Mouse (Mus musculus): ENCODE measurements at regions not wholly inside any gene's neighbourhood (a gene's known extent, or its start where the extent isn't known, plus 50 kb on each side); places are given as distances from the start of the nearest gene placed in this dataset.

DNA sequence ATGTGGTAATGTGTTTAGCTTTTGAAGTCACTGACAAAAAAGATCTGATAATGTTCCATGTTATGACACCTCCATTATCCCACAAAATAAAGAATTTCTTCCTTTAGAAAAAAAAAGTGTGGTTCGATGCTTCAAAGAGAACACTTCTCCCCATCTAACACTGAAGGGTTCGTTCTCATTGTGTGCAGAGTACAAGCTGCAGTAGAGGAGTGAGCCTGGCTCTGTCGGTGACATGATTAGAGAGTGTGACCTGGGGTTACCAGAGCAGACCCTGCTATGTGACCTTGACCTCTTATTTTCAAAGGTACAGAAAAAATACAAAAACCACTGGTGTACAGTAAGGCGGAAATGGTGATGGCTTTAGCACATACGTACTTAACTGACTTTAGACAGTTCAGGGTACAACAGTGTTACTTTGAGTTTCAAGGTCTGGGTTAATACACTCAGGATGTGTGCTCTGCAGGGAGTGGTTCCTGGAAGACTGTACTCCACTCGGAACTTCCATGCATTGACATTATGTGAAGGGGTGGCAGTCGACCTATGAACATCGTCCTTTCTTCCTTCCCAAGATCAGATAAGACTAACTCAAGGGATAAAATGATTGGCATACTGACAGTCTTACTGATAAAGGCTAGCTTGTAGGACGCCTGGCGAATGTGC is 265.2 kb upstream of the Gpc5 start:
- no peaks in the 10 kb centered on the region for H3K9me3 ChIP-seq (replicated peaks; ENCODE audit: insufficient read depth, low read length)
- H3K9ac ChIP-seq (ENCODE audit: control insufficient read depth, low read depth, low read length, poor library complexity, severe bottlenecking) = no peak overlapping the region
- no peak overlapping the region for H3K4me3 ChIP-seq (ENCODE audit: control insufficient read depth in 1 of 2, insufficient read depth in 1 of 2, low read depth in 2 of 2, low read length in 2 of 2)
- 0 out of 4 replicates have a peak, but pooled peaks cover 0 to 1% of the 10 kb centered on the region in 2 experiments for H3K27me3 ChIP-seq (ENCODE audit: control insufficient read depth in 1 of 2, insufficient read depth in 2 of 2, low read length in 2 of 2)
- TF ChIP-seq ZMIZ1 (IDR thresholded peaks at IDR 0.05; ENCODE audit: low read depth, low read length) (no peak), POLR2A (IDR thresholded peaks at IDR 0.05; ENCODE audit: control insufficient read depth in 1 of 2, insufficient read depth in 1 of 2, low read depth in 1 of 2, low read length in 2 of 2, poor library complexity in 1 of 2) (no peak), RCOR1 (IDR thresholded peaks at IDR 0.05; ENCODE audit: low read depth, low read length) (no peak), POLR2AphosphoS5 (IDR thresholded peaks at IDR 0.05; ENCODE audit: borderline replicate concordance, low read depth, low read length) (no peak), NELFE (IDR thresholded peaks at IDR 0.05; ENCODE audit: low read depth, low read length) (no peak), ZC3H11A (IDR thresholded peaks at IDR 0.05; ENCODE audit: low read depth, low read length) (no peak), MYC (IDR thresholded peaks at IDR 0.05; ENCODE audit: low read depth, low read length) (no peak), CHD1 (IDR thresholded peaks at IDR 0.05; ENCODE audit: low read depth, low read length) (no peak), GATA1 (IDR thresholded peaks at IDR 0.05; ENCODE audit: low read depth, low read length) (no peak), KAT2A (conservative IDR thresholded peaks at IDR 0.05; ENCODE audit: low read depth, low read length) (no peak), ELF1 (IDR thresholded peaks at IDR 0.05; ENCODE audit: low read depth, low read length) (no peak)
- H3K4me1 ChIP-seq (ENCODE audit: control insufficient read depth in 1 of 2, insufficient read depth in 2 of 2, low read length in 2 of 2) = no peaks in the 10 kb centered on the region
- no peak overlapping the region for H3K27ac ChIP-seq (ENCODE audit: control insufficient read depth, low read depth, low read length)
- no peaks in the 10 kb centered on the region for H3K36me3 ChIP-seq (ENCODE audit: control insufficient read depth in 1 of 2, insufficient read depth in 2 of 2, low read length in 2 of 2)
- no peak for DNase-seq (ENCODE audit: low read depth, low spot score)
- no peaks in the 10 kb centered on the region for H3K79me2 ChIP-seq (ENCODE audit: control insufficient read depth, insufficient read depth, low read length, poor library complexity)

DNA sequence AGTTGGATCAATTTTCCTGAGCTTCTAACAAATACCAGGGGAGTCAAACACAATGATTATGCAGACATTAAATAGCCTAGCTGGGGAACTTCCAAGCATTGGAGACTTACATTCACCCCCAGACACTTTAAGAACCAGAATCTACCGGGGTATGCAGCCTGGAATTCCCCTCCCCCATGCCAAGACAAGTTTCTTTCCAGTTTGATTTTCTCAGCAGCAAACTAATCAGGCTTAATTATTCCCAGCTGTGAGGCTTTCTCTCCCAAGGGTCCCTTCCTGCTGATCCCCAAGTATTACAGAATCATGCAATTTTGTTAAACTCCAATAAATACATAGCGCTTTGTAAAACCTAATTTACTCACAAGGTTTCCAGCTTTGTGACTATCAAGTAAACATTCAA is 262.7 kb upstream of the Gpc5 start:
- DNase-seq (ENCODE audit: low read depth, low spot score) = no peak
- Histone ChIP-seq H3K4me3 (ENCODE audit: control insufficient read depth in 1 of 2, insufficient read depth in 1 of 2, low read depth in 2 of 2, low read length in 2 of 2) (no peak overlapping the region), H3K4me1 (ENCODE audit: control insufficient read depth in 1 of 2, insufficient read depth in 2 of 2, low read length in 2 of 2) (no peaks in the 10 kb centered on the region), H3K27ac (ENCODE audit: control insufficient read depth, low read depth, low read length) (no peak overlapping the region), H3K9ac (ENCODE audit: control insufficient read depth, low read depth, low read length, poor library complexity, severe bottlenecking) (no peak overlapping the region), H3K9me3 (replicated peaks; ENCODE audit: insufficient read depth, low read length) (no peaks in the 10 kb centered on the region), H3K36me3 (ENCODE audit: control insufficient read depth in 1 of 2, insufficient read depth in 2 of 2, low read length in 2 of 2) (no peaks in the 10 kb centered on the region), H3K79me2 (ENCODE audit: control insufficient read depth, insufficient read depth, low read length, poor library complexity) (no peaks in the 10 kb centered on the region), H3K27me3 (ENCODE audit: control insufficient read depth in 1 of 2, insufficient read depth in 2 of 2, low read length in 2 of 2) (0 out of 4 replicates have a peak, but pooled peaks cover 0 to 1% of the 10 kb centered on the region in 2 experiments)
- TF ChIP-seq EP300 (IDR thresholded peaks at IDR 0.05; ENCODE audit: low read depth in 1 of 2, low read length in 2 of 2) = no peak
- TF ChIP-seq HCFC1 (IDR thresholded peaks at IDR 0.05; ENCODE audit: low read depth, low read length) = no peak
- no peak for TF ChIP-seq CHD1 (IDR thresholded peaks at IDR 0.05; ENCODE audit: low read depth, low read length)
- no peak for TF ChIP-seq USF1 (IDR thresholded peaks at IDR 0.05; ENCODE audit: low read depth, low read length)
- TF ChIP-seq SMC3 (IDR thresholded peaks at IDR 0.05; ENCODE audit: low read depth, low read length) = no peak
- TF ChIP-seq ELF1 (IDR thresholded peaks at IDR 0.05; ENCODE audit: low read depth, low read length) = no peak
- TF ChIP-seq MAX (IDR thresholded peaks at IDR 0.05; ENCODE audit: low read length) = no peak
- TF ChIP-seq UBTF (IDR thresholded peaks at IDR 0.05; ENCODE audit: borderline replicate concordance, insufficient read depth, low read depth, low read length) = no peak
